Mouse (Mus musculus) thymus, postnatal 36 days (tissue): ENCODE data around the gene Ivl.

ENCODE experiments used
- DNase-seq, 2 experiments: peaks; one replicate each; pipeline ENCODE4 v3.0.0; 2022; ENCODE audit warnings: mixed read lengths in 2 of 2

Gene Ivl

DNA sequence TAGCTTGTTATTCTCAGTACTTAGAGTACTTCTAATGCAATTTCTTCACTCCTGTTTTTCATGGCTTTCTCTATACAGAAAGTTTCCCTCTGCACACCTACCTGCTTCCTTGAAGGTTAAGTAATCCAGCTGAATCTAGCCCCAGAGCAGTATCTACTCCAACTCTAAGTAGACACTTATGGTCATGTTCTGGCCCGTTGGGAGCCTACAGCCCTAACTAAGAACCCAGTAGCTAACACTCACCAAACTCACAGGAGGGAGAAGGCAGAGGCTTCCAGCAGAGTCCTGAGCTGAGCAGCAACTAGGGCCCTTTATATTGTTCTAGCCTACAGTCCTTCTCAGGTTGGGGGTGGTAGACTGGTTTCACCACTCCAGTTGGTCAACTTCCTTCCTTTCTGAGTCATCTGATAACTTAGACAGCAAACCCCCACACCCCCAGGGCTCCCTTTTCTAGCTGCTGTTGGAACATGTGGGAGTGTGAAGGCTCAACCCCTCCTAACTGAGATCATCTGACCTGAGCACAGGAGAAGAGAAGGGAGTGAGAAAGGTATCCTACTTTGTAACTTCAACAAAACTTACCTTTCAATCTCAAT, at the start of gene Ivl:
Gene Ivl (minus strand): TSS at position 287 of the 593 bp plus-strand sequence.
- DNase-seq = no peak

DNA sequence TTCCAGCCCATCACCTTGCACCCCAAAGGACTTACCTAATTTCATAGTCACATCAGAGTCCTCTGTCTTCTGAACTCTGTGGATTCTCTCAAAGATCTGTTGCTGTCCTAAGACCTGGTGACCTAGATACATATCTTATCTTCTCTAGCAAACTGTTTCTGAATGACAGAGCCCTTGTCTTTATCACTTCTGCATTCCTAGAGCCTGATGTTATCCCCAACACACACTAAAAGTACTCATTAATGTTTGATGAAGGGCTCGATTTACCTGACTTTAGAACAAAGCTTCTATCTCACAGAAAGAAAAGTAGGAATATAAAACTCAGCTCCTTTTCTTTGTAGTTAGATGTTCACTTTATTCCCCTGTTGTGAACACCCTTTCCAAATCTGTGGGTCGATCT, 48.0 kb upstream of the Ivl start, which contains the start of gene Lce6a:
Gene Lce6a (minus strand): TSS at position 101 of the 400 bp plus-strand sequence.
- DNase-seq = no peak

DNA sequence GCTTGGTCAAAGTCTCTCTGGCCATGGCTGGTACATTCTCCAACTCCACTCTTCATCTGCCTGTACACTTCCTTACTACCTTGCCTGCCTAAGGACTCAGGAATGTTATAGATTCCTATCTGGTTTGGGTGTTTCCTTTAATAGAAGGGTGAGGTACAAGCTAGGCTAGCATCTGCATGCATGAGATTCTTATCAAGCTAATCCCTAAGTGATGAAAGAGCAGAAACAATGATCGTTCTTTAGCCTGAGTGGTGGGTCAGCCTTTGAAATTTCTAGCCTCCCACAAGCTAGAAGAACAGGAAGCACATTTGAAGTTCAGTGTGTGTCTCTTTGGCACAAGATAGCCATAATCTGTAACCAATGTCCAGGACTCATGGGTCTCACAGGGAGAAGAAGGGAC, 36.3 kb upstream of the Ivl start:
- no peak for DNase-seq

DNA sequence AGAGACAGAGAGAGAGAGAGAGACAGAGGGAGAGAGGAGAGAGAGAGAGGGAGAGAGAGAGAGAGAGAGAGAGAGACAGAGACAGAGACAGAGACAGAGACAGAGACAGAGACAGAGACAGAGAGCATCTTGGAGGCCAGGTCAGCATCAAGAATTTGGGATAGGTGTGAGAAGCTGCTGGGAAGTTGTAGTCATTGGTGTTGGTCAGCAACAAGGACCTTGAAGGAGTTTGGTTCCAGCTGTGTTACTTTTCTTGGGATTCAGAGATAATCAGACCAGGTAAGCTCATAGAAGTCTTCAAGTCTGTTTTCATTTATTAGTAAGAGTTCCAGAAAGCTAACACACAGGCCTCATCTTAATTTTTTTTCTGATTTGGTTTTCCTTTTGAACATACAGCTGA, 33.9 kb upstream of the Ivl start, which contains the start of gene 2210017I01Rik:
Gene 2210017I01Rik (minus strand): TSS at position 101 of the 400 bp plus-strand sequence.
- no peak for DNase-seq

DNA sequence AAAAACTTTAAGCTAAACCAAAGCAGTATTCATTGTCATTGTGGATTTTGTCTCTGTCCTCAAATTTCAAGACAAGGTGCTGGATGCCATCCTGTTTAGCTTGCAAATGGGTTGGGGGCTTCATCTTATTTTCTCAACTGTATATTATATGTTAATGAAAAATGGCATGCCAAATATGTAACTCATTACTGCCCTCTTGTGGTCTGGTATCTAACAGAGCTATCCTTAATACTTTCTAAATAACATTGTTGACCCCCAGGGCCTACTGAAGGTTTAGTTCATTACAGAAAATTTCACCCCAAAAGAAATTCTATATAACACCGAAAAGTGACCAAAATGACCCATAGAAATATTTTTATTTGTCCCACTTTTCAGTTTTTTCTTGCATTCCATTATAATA, 28.6 kb upstream of the Ivl start:
- DNase-seq = no peak

DNA sequence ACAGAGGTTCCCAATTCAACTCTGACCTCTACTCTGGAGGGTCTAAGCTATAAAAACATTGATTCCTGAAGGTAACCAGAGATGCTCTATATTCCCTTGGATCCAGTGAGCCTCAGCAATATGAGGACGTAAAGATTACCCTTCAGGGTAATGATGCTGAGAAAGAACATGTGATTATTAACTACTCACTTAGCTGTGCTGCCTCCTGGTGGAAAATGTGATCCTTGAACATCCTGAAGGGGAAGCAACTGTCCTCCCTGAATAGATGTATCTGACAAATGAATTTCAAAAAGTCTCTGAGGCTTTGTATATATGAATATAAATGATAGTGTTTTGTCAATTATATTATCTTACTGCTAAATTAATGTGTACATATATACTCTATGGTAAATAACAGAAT, 26.9 kb upstream of the Ivl start:
- no peak for DNase-seq

DNA sequence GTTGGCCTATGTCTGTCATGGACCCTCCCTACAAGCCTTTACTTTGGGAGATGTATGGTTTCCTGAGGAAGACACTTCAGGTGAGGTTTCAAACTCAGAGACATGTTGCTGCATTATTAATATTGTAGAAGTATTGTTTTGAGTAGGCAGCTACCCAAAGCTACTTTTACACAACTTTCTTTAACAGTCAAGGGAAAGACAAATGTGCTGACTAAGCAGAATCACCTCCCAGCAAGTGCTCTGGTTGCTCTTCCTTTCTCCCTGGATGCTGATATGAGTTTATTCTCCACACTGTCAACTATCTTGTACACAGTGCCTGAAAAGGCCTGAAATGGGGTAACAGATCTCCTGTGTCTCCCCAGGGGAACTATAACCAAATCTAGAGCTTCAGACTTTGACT, 26.4 kb upstream of the Ivl start:
- DNase-seq = no peak

DNA sequence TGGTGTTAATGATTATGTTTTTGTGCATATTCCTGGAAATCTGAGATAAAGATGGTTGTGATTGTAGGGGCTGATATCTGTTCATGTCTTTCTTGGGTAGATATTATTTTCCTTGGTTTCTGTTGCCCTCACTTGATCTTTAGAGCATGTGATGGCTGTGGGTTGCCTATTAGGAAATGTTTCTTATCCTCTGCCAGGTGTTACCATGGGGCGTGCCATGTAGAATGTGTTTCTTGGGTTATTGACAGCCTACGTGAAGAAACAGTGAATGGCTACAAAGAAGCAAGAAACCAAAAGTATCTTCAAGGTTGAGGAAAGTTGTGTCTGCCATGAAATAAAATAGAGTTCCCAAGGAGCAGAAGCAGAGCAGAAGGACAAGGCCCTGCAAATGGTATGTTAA, 24.9 kb upstream of the Ivl start:
- DNase-seq = no peak

DNA sequence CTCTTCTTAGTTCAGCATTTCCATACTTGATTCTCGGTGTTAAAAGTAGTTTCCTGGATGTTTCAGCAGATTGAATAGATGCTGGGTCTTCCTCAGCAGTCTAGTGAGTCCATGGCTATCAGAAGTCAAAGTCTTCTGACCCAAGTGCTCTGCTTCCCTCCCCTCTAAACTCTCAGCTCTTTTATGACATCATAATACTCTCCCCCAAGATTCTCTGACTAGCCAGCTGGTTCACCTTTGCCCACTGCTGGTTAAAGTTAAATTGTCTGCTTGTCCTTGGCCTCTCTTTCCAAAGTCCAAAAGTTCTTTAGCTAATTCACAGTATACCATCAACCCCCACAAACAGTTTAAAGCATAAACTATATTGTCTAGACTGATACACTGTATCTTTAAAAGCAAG, 15.3 kb upstream of the Ivl start, which contains the start of gene Smcp:
Gene Smcp (minus strand): TSS at position 140 of the 400 bp plus-strand sequence.
- DNase-seq = no peak

DNA sequence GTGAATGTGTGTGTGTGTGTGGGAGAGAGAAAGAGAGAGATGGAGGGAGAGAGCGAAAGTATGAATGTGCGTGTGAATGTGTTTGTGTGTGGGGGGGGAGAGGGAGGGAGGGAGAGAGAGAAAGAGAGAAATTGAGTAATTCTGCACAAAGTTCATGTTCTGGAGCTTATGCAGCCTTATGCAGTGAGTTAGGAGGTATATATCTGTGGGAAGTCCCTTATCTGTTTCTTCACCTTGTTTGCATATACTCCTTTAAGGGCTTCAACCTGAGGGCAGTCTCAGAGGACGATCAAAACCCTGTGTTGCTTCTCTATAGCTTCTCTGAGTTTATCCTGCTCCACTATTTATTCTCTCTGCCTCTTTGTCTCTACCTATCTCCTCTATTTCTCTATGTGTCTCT, 13.7 kb upstream of the Ivl start:
- DNase-seq = no peak

DNA sequence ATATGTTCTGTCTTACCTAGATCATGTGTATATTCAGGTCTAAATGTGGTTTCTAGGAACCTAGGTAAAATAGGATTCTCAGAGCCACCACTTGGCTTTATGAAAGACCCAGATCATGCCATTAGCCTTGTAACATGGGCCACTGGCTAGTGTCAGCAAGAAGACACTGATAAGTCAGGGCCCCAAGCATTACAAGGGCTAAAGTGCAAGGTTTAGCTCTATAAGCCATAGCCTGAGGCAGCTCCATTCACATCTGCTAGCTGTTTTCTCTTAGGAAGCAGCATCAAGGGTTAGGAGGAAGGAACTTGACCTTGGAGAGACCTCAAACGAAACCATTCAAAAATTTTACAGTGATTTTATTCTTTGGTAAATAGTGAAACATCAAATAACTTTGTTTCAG, 11.5 kb upstream of the Ivl start:
- no peak for DNase-seq

DNA sequence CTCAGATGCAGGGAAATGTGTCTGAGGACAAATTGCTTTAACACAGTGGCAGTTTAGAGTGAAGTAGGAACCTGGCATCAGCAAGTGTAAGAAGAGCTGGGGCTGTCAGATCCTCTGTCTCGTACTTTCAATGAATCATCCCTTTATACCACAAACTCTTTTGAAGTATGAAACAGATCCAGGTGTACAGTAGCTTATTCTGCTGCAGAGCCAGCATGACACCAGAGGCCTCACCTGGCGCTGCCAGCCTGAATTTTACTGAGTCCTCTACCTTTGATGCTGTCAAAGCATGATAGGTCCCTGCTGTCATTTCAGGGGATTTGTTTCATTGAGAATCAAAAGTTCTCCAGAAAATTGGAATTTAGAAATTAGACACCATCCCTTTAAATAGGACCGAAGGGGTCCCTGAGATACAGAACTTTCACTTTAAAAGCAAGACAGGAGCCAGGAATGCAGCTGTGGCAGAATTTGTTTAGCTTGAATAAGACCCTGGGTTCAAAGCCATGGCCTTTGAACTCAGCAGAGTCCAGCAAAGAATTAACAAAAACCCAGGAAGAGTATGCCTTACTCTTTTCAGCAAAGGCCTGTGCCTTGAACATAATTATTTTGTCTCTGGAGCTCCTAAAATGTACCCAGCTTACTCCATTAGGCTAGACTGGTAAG, 9.8 kb upstream of the Ivl start:
- no peak for DNase-seq

DNA sequence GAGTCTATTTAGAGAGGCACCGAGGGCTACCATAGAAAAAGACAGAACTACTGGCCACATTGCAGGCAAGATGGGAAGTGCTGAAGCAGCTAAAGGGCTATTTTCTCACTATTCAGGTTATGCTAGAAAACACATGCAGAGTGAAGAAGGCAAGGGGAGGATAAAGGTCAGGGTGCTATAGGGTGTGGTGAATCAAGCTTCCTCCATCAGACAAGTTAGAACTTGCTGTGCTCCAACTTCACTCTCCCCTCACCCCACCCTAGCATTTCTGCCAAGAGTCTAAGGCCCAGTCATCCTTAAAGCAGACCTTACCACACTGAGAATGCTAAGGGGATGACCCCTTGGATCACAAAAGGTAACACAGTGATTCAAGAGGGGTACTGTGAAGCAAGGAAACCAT, 6.0 kb upstream of the Ivl start:
- DNase-seq = no peak

DNA sequence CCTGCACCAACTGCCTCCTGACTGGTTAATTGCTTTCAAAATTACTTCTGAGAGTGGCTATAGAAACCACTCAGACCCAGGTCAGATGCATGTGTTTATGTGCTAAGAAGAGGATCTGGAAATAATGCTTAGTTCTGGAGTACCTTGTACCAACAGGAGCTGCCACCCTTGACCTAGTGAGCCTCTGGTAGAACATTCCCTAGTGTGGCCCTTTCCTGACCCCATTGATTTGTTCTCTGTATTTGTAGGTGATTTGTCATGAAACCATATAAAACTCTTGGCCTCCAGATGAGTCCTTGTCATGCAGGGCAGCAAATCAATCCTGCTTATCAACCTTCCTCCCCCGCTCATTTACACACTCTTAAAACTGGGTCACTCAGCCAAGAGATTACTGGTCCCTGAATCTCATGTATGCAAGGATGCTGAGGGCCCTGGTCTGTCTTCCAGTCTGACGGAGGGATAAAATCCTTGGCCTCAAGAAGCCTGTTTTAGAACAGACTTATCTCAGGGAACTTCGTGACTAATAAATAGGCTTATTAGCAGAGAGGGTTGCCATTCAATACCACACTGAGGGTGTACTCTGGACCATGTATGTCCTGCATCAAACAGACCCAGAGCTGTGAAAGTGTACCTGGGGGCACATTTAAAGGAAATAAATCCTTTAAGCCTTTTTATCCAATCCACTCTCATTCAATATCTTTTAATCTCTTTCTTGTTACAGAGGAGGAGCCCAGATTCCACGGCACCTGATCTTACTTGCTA, 5.3 kb upstream of the Ivl start:
- no peak for DNase-seq

DNA sequence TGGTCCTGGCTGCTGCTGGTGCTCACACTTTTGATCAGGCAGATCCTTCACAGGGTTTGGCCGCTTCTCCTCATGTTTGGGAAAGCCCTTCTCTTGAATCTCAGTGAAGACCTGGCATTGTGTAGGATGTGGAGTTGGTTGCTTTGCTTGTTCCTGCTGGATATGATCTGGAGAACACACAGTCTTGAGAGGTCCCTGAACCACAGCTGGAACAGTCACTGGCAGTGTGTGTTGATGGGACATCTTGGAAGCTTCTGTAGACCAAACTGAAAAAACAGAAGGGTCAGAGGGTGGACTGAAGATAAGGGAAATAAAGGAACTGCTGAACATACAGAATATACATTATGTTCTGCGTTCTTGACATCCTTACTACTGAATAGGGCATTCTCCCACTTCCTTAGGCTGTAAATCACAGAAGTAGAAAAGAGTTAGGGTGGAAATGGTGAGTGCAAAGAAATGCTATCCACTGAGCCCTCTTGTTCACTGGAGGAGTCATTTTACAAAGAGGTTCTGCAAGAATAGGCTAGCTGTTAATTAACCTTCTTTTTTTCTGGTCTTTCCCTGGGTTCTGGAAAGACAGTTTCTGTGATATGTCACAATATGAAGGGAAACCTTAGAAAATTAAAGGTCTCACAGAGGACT, 900 bp downstream of the Ivl start:
- no peak for DNase-seq

DNA sequence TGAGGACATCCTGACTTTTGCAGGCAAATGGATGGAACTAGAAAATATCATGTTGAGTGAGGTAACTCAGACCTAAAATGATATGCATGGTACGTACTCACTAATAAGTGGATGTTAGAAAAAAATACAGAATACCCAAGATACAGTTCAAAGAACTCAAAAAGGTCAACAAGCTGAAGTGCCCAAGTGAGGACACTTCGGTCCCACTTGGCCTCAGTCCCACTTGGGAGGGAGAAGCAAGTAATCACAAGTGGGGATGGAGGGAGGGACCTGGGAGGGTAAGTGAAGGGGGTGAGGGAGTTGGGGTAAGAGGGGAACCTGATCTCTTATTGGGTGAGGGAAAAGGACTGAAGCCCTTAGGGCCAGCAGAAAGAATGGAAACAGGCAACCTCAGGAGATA, 4.8 kb downstream of the Ivl start:
- DNase-seq = no peak

DNA sequence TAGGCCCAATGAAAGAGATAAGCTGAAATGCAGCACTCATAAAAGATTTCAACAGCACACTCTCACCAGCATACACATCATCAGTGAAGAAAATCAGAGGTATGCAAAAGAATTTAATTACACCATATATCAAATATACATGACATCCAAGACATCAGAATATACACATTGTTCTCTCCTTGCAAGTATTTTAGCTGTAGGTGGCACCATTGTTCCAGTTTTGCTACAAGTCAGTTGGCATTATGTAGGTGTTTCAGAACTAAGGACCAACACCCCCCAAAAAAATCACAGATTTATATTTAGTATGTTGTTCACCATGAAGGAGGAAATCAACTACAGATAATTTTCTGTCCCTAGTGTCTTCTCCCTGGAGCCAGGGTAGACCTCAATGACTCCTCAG, 8.1 kb downstream of the Ivl start:
- DNase-seq = no peak

DNA sequence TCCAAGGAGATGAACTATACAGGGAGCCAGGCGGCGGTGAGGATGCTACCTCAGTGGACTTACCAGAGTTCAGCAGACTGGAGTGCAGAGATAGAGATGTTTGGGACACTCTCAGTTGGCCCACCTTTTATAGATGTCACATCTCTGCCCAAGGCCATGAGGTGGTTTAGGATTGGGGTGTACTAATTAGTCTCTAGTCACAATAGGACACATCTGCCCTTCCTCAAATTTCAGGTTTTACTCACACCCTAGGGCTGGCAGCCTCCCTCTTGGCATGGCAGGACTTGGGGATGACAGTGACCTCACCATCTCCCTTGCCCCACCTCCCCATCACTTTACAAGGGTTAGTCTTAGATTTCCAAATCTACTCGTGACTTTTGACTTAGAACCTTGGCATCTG, 39.1 kb downstream of the Ivl start, which contains the start of gene 2310046K23Rik:
Gene 2310046K23Rik (minus strand): TSS at position 101 of the 400 bp plus-strand sequence.
- no peak for DNase-seq
